Mouse (Mus musculus) kidney, embryonic 16.5 days (tissue): Measurements from ENCODE around the gene Rab5a. TPM values are rescaled to one million over a fixed set of nuclear protein-coding genes. Genes with fewer than 3 reads are reported as not detected.

Experiments used
- ATAC-seq: fragments of 200-750 bp; cut with Nextera tagmentation; 2 replicates; pipeline ENCODE4 v1.8.0; 2017; ENCODE audit warnings: moderate TSS enrichment; ENCODE audit not compliant: low FRiP score, low TSS enrichment
- H3K27ac ChIP-seq: fragments of 300-500 bp; sonication (generic); 2 replicates; pipeline ENCODE4 v1.5.1; 2014; ENCODE audit warnings: low read length
- H3K27me3 ChIP-seq: fragments of 300-500 bp; sonication (generic); 2 replicates; pipeline ENCODE4 v1.6.1; 2014; ENCODE audit warnings: low read length, control low read depth, mixed read lengths; ENCODE audit not compliant: insufficient read depth
- H3K36me3 ChIP-seq: fragments of 300-500 bp; sonication (generic); 2 replicates; pipeline ENCODE4 v1.6.1; 2014; ENCODE audit warnings: low read length, control low read depth, mixed read lengths; ENCODE audit not compliant: insufficient read depth
- H3K4me1 ChIP-seq: fragments of 300-500 bp; sonication (generic); 2 replicates; pipeline ENCODE4 v1.6.1; 2014; ENCODE audit warnings: low read length, control low read depth, mixed read lengths; ENCODE audit not compliant: insufficient read depth
- H3K4me2 ChIP-seq: fragments of 300-500 bp; sonication (generic); replicated peaks from 2 replicates; pipeline ENCODE4 v1.6.1; 2014; ENCODE audit warnings: low read depth, low read length
- H3K4me3 ChIP-seq: fragments of 300-500 bp; sonication (generic); 2 replicates; pipeline ENCODE4 v1.5.1; 2014; ENCODE audit warnings: mild to moderate bottlenecking, low read length
- H3K9ac ChIP-seq: fragments of 300-500 bp; sonication (generic); replicated peaks from 2 replicates; pipeline ENCODE4 v1.6.1; 2014; ENCODE audit warnings: low read length
- H3K9me3 ChIP-seq: fragments of 300-500 bp; sonication (generic); 2 replicates; pipeline ENCODE4 v1.6.1; 2016; ENCODE audit warnings: low read length, control low read depth
- WGBS: fragments of 180-500 bp; shearing (Covaris S2); extraction: QIAGEN DNeasy Blood & Tissue Kit; methylation state at CpG from one replicate; pipeline ENCODE4 v1.1.7; 2014; 5-methylcytosine and 5-hydroxymethylcytosine counted together
- polyA plus RNA-seq: library from polyadenylated mRNA; unstranded; fragments of >200 nt; fragmentation: Nextera tagmentation; extraction: Ambion mirVana; gene quantifications from 2 replicates; pipeline ENCODE4 v1.2.1, GENCODE M21; 2015

The Rab5a gene
- polyA plus RNA-seq = 69.8 and 75.4 TPM in 2 replicates

GRCm38 (mm10) chr17:53478858-53479603 lies at the start of gene Rab5a:
Rab5a (plus strand) TSS chr17:53479234.
- Histone ChIP-seq H3K36me3 (no peaks in the 10 kb centered on the region), H3K4me2 (peak within 1 kb of the TSS; percentile 70), H3K27ac (peak within 1 kb of the TSS; percentile 97), H3K9ac (peak within 1 kb of the TSS; percentile 86), H3K4me3 (peak within 1 kb of the TSS; percentile 86), H3K4me1 (peaks cover 18% of the 10 kb centered on the region), H3K9me3 (no peaks in the 10 kb centered on the region), H3K27me3 (no peaks in the 10 kb centered on the region)
- WGBS = under 1% methylated on average over 77 of the region's 82 CpGs
- peak; percentile 98 for ATAC-seq

- Histone ChIP-seq H3K4me2 (no peak overlapping the region), H3K36me3 (no peaks in the 10 kb centered on the region), H3K9ac (no peak overlapping the region), H3K4me3 (no peak overlapping the region), H3K4me1 (no peaks in the 10 kb centered on the region), H3K27ac (no peak overlapping the region), H3K27me3 (no peaks in the 10 kb centered on the region), H3K9me3 (no peaks in the 10 kb centered on the region; the same call in 1 of the 2 replicates)
- 78% methylated on average over 2 of the region's 2 CpGs for WGBS
- ATAC-seq = no peak
Measured at GRCm38 (mm10) chr17:53456152-53456551, 22.9 kb upstream of the Rab5a start.

GRCm38 (mm10) chr17:53456742-53457141 lies 22.3 kb upstream of the Rab5a start:
- no peak for ATAC-seq
- H3K27ac ChIP-seq = no peak overlapping the region
- H3K4me2 ChIP-seq = no peak overlapping the region
- WGBS = 82% methylated on average over 1 of the region's 1 CpGs
- H3K27me3 ChIP-seq = no peaks in the 10 kb centered on the region
- no peaks in the 10 kb centered on the region for H3K4me1 ChIP-seq
- no peak overlapping the region for H3K4me3 ChIP-seq
- H3K36me3 ChIP-seq = no peaks in the 10 kb centered on the region
- no peak overlapping the region for H3K9ac ChIP-seq
- no peaks in the 10 kb centered on the region; the same call in 1 of the 2 replicates for H3K9me3 ChIP-seq

GRCm38 (mm10) chr17:53462603-53463495 lies 16.2 kb upstream of the Rab5a start, which contains the start of gene Efhb:
Efhb (minus strand) TSS chr17:53463321.
- H3K27me3 ChIP-seq = no peaks in the 10 kb centered on the region
- H3K9me3 ChIP-seq = no peaks in the 10 kb centered on the region
- 20% methylated on average over 26 of the region's 26 CpGs for WGBS
- no peak within 1 kb of the TSS for H3K27ac ChIP-seq
- H3K4me3 ChIP-seq = peak within 1 kb of the TSS; percentile 52
- ATAC-seq = peak; percentile 98
- H3K4me2 ChIP-seq = peak within 1 kb of the TSS; percentile 74
- no peaks in the 10 kb centered on the region for H3K36me3 ChIP-seq
- H3K4me1 ChIP-seq = peaks cover 9% of the 10 kb centered on the region
- peak within 1 kb of the TSS; percentile 59 for H3K9ac ChIP-seq

GRCm38 (mm10) chr17:53463496-53463840 lies 15.6 kb upstream of the Rab5a start:
- WGBS = 17% methylated on average over 8 of the region's 9 CpGs
- peak overlapping the region; percentile 59 for H3K9ac ChIP-seq
- H3K36me3 ChIP-seq = no peaks in the 10 kb centered on the region
- peak overlapping the region; percentile 74 for H3K4me2 ChIP-seq
- no peaks in the 10 kb centered on the region for H3K27me3 ChIP-seq
- no peaks in the 10 kb centered on the region for H3K9me3 ChIP-seq
- H3K4me3 ChIP-seq = peak overlapping the region; percentile 52
- peaks cover 9% of the 10 kb centered on the region for H3K4me1 ChIP-seq
- no peak for ATAC-seq
- H3K27ac ChIP-seq = no peak overlapping the region

- no peak for ATAC-seq
- 55% methylated on average over 4 of the region's 4 CpGs for WGBS
- Histone ChIP-seq H3K9ac (no peak overlapping the region), H3K4me2 (no peak overlapping the region), H3K27ac (no peak overlapping the region), H3K36me3 (no peaks in the 10 kb centered on the region), H3K4me1 (peaks cover 9% of the 10 kb centered on the region), H3K9me3 (no peaks in the 10 kb centered on the region), H3K4me3 (no peak overlapping the region), H3K27me3 (no peaks in the 10 kb centered on the region)
Measured at GRCm38 (mm10) chr17:53465569-53465968, 13.5 kb upstream of the Rab5a start.

GRCm38 (mm10) chr17:53468697-53469096 lies 10.3 kb upstream of the Rab5a start:
- no peak overlapping the region for H3K4me3 ChIP-seq
- no peaks in the 10 kb centered on the region for H3K4me1 ChIP-seq
- no peaks in the 10 kb centered on the region for H3K36me3 ChIP-seq
- H3K9ac ChIP-seq = no peak overlapping the region
- ATAC-seq = no peak
- H3K27ac ChIP-seq = no peak overlapping the region
- no peaks in the 10 kb centered on the region for H3K27me3 ChIP-seq
- no peak overlapping the region for H3K4me2 ChIP-seq
- no peaks in the 10 kb centered on the region for H3K9me3 ChIP-seq

- H3K4me1 ChIP-seq = peaks cover 18% of the 10 kb centered on the region
- H3K27ac ChIP-seq = peak overlapping the region; percentile 97
- H3K27me3 ChIP-seq = no peaks in the 10 kb centered on the region
- no peaks in the 10 kb centered on the region for H3K36me3 ChIP-seq
- WGBS = 7% methylated on average over 15 of the region's 15 CpGs
- ATAC-seq = no peak
- H3K4me2 ChIP-seq = peak overlapping the region; percentile 66
- no peaks in the 10 kb centered on the region for H3K9me3 ChIP-seq
- H3K9ac ChIP-seq = peak overlapping the region; percentile 73
- H3K4me3 ChIP-seq = peak overlapping the region; percentile 86
Measured at GRCm38 (mm10) chr17:53478066-53478857, 772 bp upstream of the Rab5a start.

GRCm38 (mm10) chr17:53479604-53480041 lies 589 bp downstream of the Rab5a start:
- peak; percentile 50; the same call in 1 of the 2 replicates for ATAC-seq

More at GRCm38 (mm10) chr17:53479604-53480041, 589 bp downstream of the Rab5a start:
- Histone ChIP-seq H3K36me3 (0 out of 2 replicates have a peak, but pooled peaks cover 4% of the 10 kb centered on the region), H3K9me3 (no peaks in the 10 kb centered on the region), H3K4me2 (peak overlapping the region; percentile 70), H3K27ac (peak overlapping the region; percentile 97), H3K27me3 (no peaks in the 10 kb centered on the region), H3K4me3 (peak overlapping the region; percentile 86), H3K9ac (peak overlapping the region; percentile 86), H3K4me1 (peaks cover 18% of the 10 kb centered on the region)
- under 1% methylated on average over 32 of the region's 33 CpGs for WGBS
